Mouse (Mus musculus) thymus, adult 2 months (tissue): ENCODE measurements around the gene Ptprd.

Experiments used
- CTCF ChIP-seq: fragments of 200-500 bp; IDR thresholded peaks from 2 replicates; pipeline ENCODE4 v1.5.1; 2012; ENCODE audit warnings: mild to moderate bottlenecking, control low read depth, low read length, moderate library complexity, borderline replicate concordance; ENCODE audit not compliant: control insufficient read depth, poor library complexity, insufficient read depth; ENCODE audit errors: extremely low read depth
- POLR2A ChIP-seq: fragments of 200-500 bp; IDR thresholded peaks from 2 replicates; pipeline ENCODE4 v1.6.1; 2012; ENCODE audit warnings: mild to moderate bottlenecking, low read length, control low read depth, moderate library complexity; ENCODE audit not compliant: control insufficient read depth, poor library complexity, insufficient read depth; ENCODE audit errors: extremely low read depth

- TF ChIP-seq CTCF (no peak), POLR2A (no peak)
Measured at GRCm38 (mm10) chr4:76452286-76452685, 1759.5 kb downstream of the Ptprd start.
